Mouse (Mus musculus): ENCODE measurements at regions not wholly inside any gene's neighbourhood (a gene's known extent, or its start where the extent isn't known, plus 50 kb on each side); places are given as distances from the start of the nearest gene placed in this dataset.

GRCm38 (mm10) chr5:91848528-91848927 is 114.3 kb downstream of the Rchy1 start:
- TF ChIP-seq POLR2A (IDR thresholded peaks at IDR 0.05; ENCODE audit: insufficient read length, low read depth) (no peak), POLR2AphosphoS2 (IDR thresholded peaks at IDR 0.05; ENCODE audit: insufficient read length, low read depth) (no peak), SRF (IDR thresholded peaks at IDR 0.05; ENCODE audit: control insufficient read depth, insufficient read length, low read depth) (no peak), E2F4 (IDR thresholded peaks at IDR 0.05; ENCODE audit: insufficient read depth) (no peak)
